Mouse (Mus musculus): Measurements from ENCODE around the gene Pdss2. TPM values are rescaled to one million over a fixed set of nuclear protein-coding genes. Genes with fewer than 3 reads are reported as not detected.

Gene Pdss2
- polyA plus RNA-seq, 1 experiment from 2014 or later: 6.7 TPM

GRCm38 (mm10) chr10:43339811-43340210 is 118.5 kb downstream of the Pdss2 start:
- Histone ChIP-seq H3K27me3 (no peaks in the 10 kb centered on the region), H3K4me2 (no peak overlapping the region), H3K27ac (replicated peaks) (no peak overlapping the region), H3K9me3 (replicated peaks) (no peaks in the 10 kb centered on the region), H3K36me3 (replicated peaks) (no peaks in the 10 kb centered on the region), H3K9ac (no peak overlapping the region), H3K4me3 (replicated peaks) (no peak overlapping the region), H3K4me1 (replicated peaks) (peaks cover 8% of the 10 kb centered on the region; the same call in 1 of the 2 replicates)
- 45% methylated on average over 10 of the region's 10 CpGs for WGBS (ENCODE audit: insufficient replicate concordance)
- no peak for ATAC-seq (ENCODE audit: insufficient read depth)

GRCm38 (mm10) chr10:43349718-43350117 is 128.4 kb downstream of the Pdss2 start:
- Histone ChIP-seq H3K4me2 (no peak overlapping the region), H3K27ac (replicated peaks) (no peak overlapping the region), H3K36me3 (replicated peaks) (no peaks in the 10 kb centered on the region), H3K9me3 (replicated peaks) (no peaks in the 10 kb centered on the region), H3K27me3 (no peaks in the 10 kb centered on the region), H3K4me3 (replicated peaks) (no peak overlapping the region), H3K4me1 (replicated peaks) (0 out of 2 replicates have a peak, but pooled peaks cover 2% of the 10 kb centered on the region), H3K9ac (no peak overlapping the region)
- ATAC-seq (ENCODE audit: insufficient read depth): no peak
- 77% methylated on average over 2 of the region's 2 CpGs for WGBS (ENCODE audit: insufficient replicate concordance)

- no peak overlapping the region for H3K9ac ChIP-seq
- H3K9me3 ChIP-seq (replicated peaks): no peaks in the 10 kb centered on the region
- peak; percentile 34; the same call in 1 of the 2 replicates for ATAC-seq (ENCODE audit: insufficient read depth)
- no peaks in the 10 kb centered on the region for H3K36me3 ChIP-seq (replicated peaks)
- H3K27me3 ChIP-seq: no peaks in the 10 kb centered on the region
- H3K27ac ChIP-seq (replicated peaks): no peak overlapping the region
- no peaks in the 10 kb centered on the region for H3K4me1 ChIP-seq (replicated peaks)
- no peak overlapping the region for H3K4me3 ChIP-seq (replicated peaks)
- H3K4me2 ChIP-seq: no peak overlapping the region
- WGBS (ENCODE audit: insufficient replicate concordance): 56% methylated on average over 4 of the region's 4 CpGs
These were observed 136.6 kb downstream of the Pdss2 start for GRCm38 (mm10) chr10:43357884-43358283.

GRCm38 (mm10) chr10:43362947-43363346 is 141.7 kb downstream of the Pdss2 start:
- Histone ChIP-seq H3K36me3 (replicated peaks) (no peaks in the 10 kb centered on the region), H3K4me2 (no peak overlapping the region), H3K9ac (no peak overlapping the region), H3K4me1 (replicated peaks) (no peaks in the 10 kb centered on the region), H3K27me3 (no peaks in the 10 kb centered on the region), H3K9me3 (replicated peaks) (no peaks in the 10 kb centered on the region), H3K27ac (replicated peaks) (no peak overlapping the region), H3K4me3 (replicated peaks) (no peak overlapping the region)
- WGBS (ENCODE audit: insufficient replicate concordance): 77% methylated on average over 6 of the region's 6 CpGs
- ATAC-seq (ENCODE audit: insufficient read depth): no peak

GRCm38 (mm10) chr10:43363431-43363851 is 142.2 kb downstream of the Pdss2 start:
- Histone ChIP-seq H3K27me3 (no peaks in the 10 kb centered on the region), H3K4me1 (replicated peaks) (no peaks in the 10 kb centered on the region), H3K4me2 (no peak overlapping the region), H3K9me3 (replicated peaks) (no peaks in the 10 kb centered on the region), H3K36me3 (replicated peaks) (no peaks in the 10 kb centered on the region), H3K27ac (replicated peaks) (no peak overlapping the region), H3K9ac (no peak overlapping the region), H3K4me3 (replicated peaks) (no peak overlapping the region)
- 78% methylated on average over 5 of the region's 5 CpGs for WGBS (ENCODE audit: insufficient replicate concordance)
- ATAC-seq (ENCODE audit: insufficient read depth): no peak

GRCm38 (mm10) chr10:43365909-43366308 is 144.6 kb downstream of the Pdss2 start:
- Histone ChIP-seq H3K36me3 (replicated peaks) (no peaks in the 10 kb centered on the region), H3K27me3 (no peaks in the 10 kb centered on the region), H3K9ac (no peak overlapping the region), H3K4me2 (no peak overlapping the region), H3K4me3 (replicated peaks) (no peak overlapping the region), H3K9me3 (replicated peaks) (no peaks in the 10 kb centered on the region), H3K4me1 (replicated peaks) (no peaks in the 10 kb centered on the region), H3K27ac (replicated peaks) (no peak overlapping the region)
- 73% methylated on average over 4 of the region's 4 CpGs for WGBS (ENCODE audit: insufficient replicate concordance)
- ATAC-seq (ENCODE audit: insufficient read depth): no peak

- ATAC-seq (ENCODE audit: insufficient read depth): no peak
- Histone ChIP-seq H3K9ac (no peak overlapping the region), H3K9me3 (replicated peaks) (no peaks in the 10 kb centered on the region), H3K4me2 (no peak overlapping the region), H3K27me3 (no peaks in the 10 kb centered on the region), H3K4me1 (replicated peaks) (no peaks in the 10 kb centered on the region), H3K4me3 (replicated peaks) (no peak overlapping the region), H3K36me3 (replicated peaks) (no peaks in the 10 kb centered on the region), H3K27ac (replicated peaks) (no peak overlapping the region)
- WGBS (ENCODE audit: insufficient replicate concordance): 72% methylated on average over 5 of the region's 5 CpGs
These were observed 147.3 kb downstream of the Pdss2 start for GRCm38 (mm10) chr10:43368611-43369010.

- Histone ChIP-seq H3K9ac (no peak overlapping the region), H3K36me3 (replicated peaks) (no peaks in the 10 kb centered on the region), H3K4me3 (replicated peaks) (no peak overlapping the region), H3K4me1 (replicated peaks) (no peaks in the 10 kb centered on the region), H3K4me2 (no peak overlapping the region), H3K27me3 (no peaks in the 10 kb centered on the region), H3K9me3 (replicated peaks) (no peaks in the 10 kb centered on the region), H3K27ac (replicated peaks) (no peak overlapping the region)
- no peak for ATAC-seq (ENCODE audit: insufficient read depth)
- WGBS (ENCODE audit: insufficient replicate concordance): 61% methylated on average over 7 of the region's 7 CpGs
These were observed 151.0 kb downstream of the Pdss2 start for GRCm38 (mm10) chr10:43372315-43372714.

GRCm38 (mm10) chr10:43373035-43373434 is 151.7 kb downstream of the Pdss2 start:
- Histone ChIP-seq H3K9ac (no peak overlapping the region), H3K4me3 (replicated peaks) (no peak overlapping the region), H3K27me3 (no peaks in the 10 kb centered on the region), H3K4me2 (no peak overlapping the region), H3K4me1 (replicated peaks) (no peaks in the 10 kb centered on the region), H3K27ac (replicated peaks) (no peak overlapping the region), H3K36me3 (replicated peaks) (no peaks in the 10 kb centered on the region), H3K9me3 (replicated peaks) (no peaks in the 10 kb centered on the region)
- WGBS (ENCODE audit: insufficient replicate concordance): 82% methylated on average over 9 of the region's 9 CpGs
- ATAC-seq (ENCODE audit: insufficient read depth): no peak

- Histone ChIP-seq H3K4me2 (no peak overlapping the region), H3K4me3 (replicated peaks) (no peak overlapping the region), H3K9me3 (replicated peaks) (no peaks in the 10 kb centered on the region), H3K9ac (no peak overlapping the region), H3K27ac (replicated peaks) (no peak overlapping the region), H3K27me3 (no peaks in the 10 kb centered on the region), H3K4me1 (replicated peaks) (no peaks in the 10 kb centered on the region), H3K36me3 (replicated peaks) (no peaks in the 10 kb centered on the region)
- WGBS (ENCODE audit: insufficient replicate concordance): 81% methylated on average over 12 of the region's 12 CpGs
- no peak for ATAC-seq (ENCODE audit: insufficient read depth)
These were observed 152.4 kb downstream of the Pdss2 start for GRCm38 (mm10) chr10:43373666-43374065.

GRCm38 (mm10) chr10:43375286-43375685 is 154.0 kb downstream of the Pdss2 start:
- 67% methylated on average over 4 of the region's 4 CpGs for WGBS (ENCODE audit: insufficient replicate concordance)

GRCm38 (mm10) chr10:43376749-43377148 is 155.5 kb downstream of the Pdss2 start:
- Histone ChIP-seq H3K4me1 (replicated peaks) (0 out of 2 replicates have a peak, but pooled peaks cover 6% of the 10 kb centered on the region), H3K27ac (replicated peaks) (no peak overlapping the region), H3K4me2 (no peak overlapping the region), H3K4me3 (replicated peaks) (no peak overlapping the region), H3K36me3 (replicated peaks) (no peaks in the 10 kb centered on the region), H3K9ac (no peak overlapping the region), H3K27me3 (no peaks in the 10 kb centered on the region), H3K9me3 (replicated peaks) (no peaks in the 10 kb centered on the region)
- no peak for ATAC-seq (ENCODE audit: insufficient read depth)
- WGBS (ENCODE audit: insufficient replicate concordance): 74% methylated on average over 8 of the region's 8 CpGs

More at GRCm38 (mm10) chr10:43375286-43375685, 154.0 kb downstream of the Pdss2 start:
- Histone ChIP-seq H3K27ac (replicated peaks) (no peak overlapping the region), H3K27me3 (no peaks in the 10 kb centered on the region), H3K9me3 (replicated peaks) (no peaks in the 10 kb centered on the region), H3K9ac (no peak overlapping the region), H3K4me1 (replicated peaks) (0 out of 2 replicates have a peak, but pooled peaks cover 6% of the 10 kb centered on the region), H3K4me2 (no peak overlapping the region), H3K4me3 (replicated peaks) (no peak overlapping the region), H3K36me3 (replicated peaks) (no peaks in the 10 kb centered on the region)
- no peak for ATAC-seq (ENCODE audit: insufficient read depth)

Measured in liver, embryonic 15.5 days (tissue).